In genomic region chr16:52450245-52451100, GRCm38 (mm10) we compare ENCODE assay signal across 8 mouse cellular contexts. TPM values are rescaled to one million over a fixed set of nuclear protein-coding genes. Genes with fewer than 3 reads are reported as not detected.
DNase-seq lines count a peak whose midpoint lies in the region; ATAC-seq and TF ChIP-seq lines count a peak whose summit lies in the region.

No protein-coding gene starts in this region.

- no peaks in the 10 kb centered on the region for H3K36me3 ChIP-seq in lung, postnatal 0 days (ENCODE audit: insufficient read depth, low read length)

- H3K27ac ChIP-seq in embryonic fibroblast, embryonic 13.5 days (ENCODE audit: insufficient read depth, low read length): no peak overlapping the region
- H3K27ac ChIP-seq in lung, postnatal 0 days (ENCODE audit: low read length): peak overlapping the region; percentile 44

- TF ChIP-seq POLR2A in embryonic fibroblast, embryonic 13.5 days (IDR thresholded peaks at IDR 0.05; ENCODE audit: low read depth, low read length): no peak

- H3K9ac ChIP-seq in lung, postnatal 0 days (replicated peaks; ENCODE audit: low read depth): peak overlapping the region; percentile 48; the same call in 1 of the 2 replicates

- TF ChIP-seq CTCF in embryonic fibroblast, embryonic 13.5 days (IDR thresholded peaks at IDR 0.05; ENCODE audit: borderline replicate concordance, insufficient read depth, low read length): peak; percentile 46; the same call in 1 of the 2 replicates
- peak; percentile 55 for TF ChIP-seq CTCF in lung, postnatal 0 days (IDR thresholded peaks at IDR 0.05)

- H3K4me2 ChIP-seq in lung, postnatal 0 days (replicated peaks; ENCODE audit: low read depth, low read length): peak overlapping the region; percentile 81

- H3K4me3 ChIP-seq in embryonic fibroblast, embryonic 13.5 days (ENCODE audit: insufficient read depth, low read length): peak overlapping the region; percentile 76
- H3K4me3 ChIP-seq in lung, postnatal 0 days (ENCODE audit: low read depth, low read length): peak overlapping the region; percentile 77

- TF ChIP-seq EP300 in lung, postnatal 0 days (IDR thresholded peaks at IDR 0.05): no peak

- WGBS in lung, postnatal 0 days: 1% methylated on average over 28 of the region's 28 CpGs

- no peaks in the 10 kb centered on the region for H3K27me3 ChIP-seq in lung, postnatal 0 days (replicated peaks; ENCODE audit: insufficient read depth, low read length)

- no peaks in the 10 kb centered on the region for H3K9me3 ChIP-seq in lung, postnatal 0 days (ENCODE audit: low read length)

- H3K4me1 ChIP-seq in embryonic fibroblast, embryonic 13.5 days (ENCODE audit: control insufficient read depth, insufficient read depth, low read length): no peaks in the 10 kb centered on the region
- H3K4me1 ChIP-seq in lung, postnatal 0 days (ENCODE audit: insufficient read depth, low read depth, low read length): no peaks in the 10 kb centered on the region

- peak; percentile 46 to 55 for ATAC-seq in hematopoietic stem cell, adult 5-6 weeks (replicated peaks in 1 of 2; ENCODE audit: insufficient read depth in 1 of 2, low FRiP score in 2 of 2, low TSS enrichment in 1 of 2, low read depth in 1 of 2, poor library complexity in 2 of 2, severe bottlenecking in 2 of 2)
- no peak for ATAC-seq in lung, postnatal 0 days

- peak; percentile 1 to 4 for DNase-seq in CD8-positive naive resting alpha-beta T cell, adult 2 months (ENCODE audit: low read depth in 2 of 2, low spot score in 2 of 2)
- DNase-seq in adrenal gland, postnatal 36 days: peak; percentile 10 to 28
- DNase-seq in layer of hippocampus, postnatal 10 days (ENCODE audit: low spot score in 2 of 2): peak; percentile 73 to 79
- peak; percentile 76 for DNase-seq in lung, postnatal 0 days (ENCODE audit: low spot score)
- DNase-seq in ovary, postnatal 36 days (ENCODE audit: low spot score): peak; percentile 40
- DNase-seq in yolk sac, embryonic 10.5 days (ENCODE audit: low spot score): peak; percentile 26

RNA-seq across cellular contexts. Expression of gene Alcam, which starts 3.4 kb away (rescaled TPM):
- total RNA-seq in adrenal gland, postnatal 36 days (2021): 10 to 100 TPM; 35.5 to 45.3 TPM
- 63.6 and 76.1 TPM in 2 replicates for polyA plus RNA-seq in embryonic fibroblast, embryonic 13.5 days (2011; ENCODE audit: insufficient read length, low read depth, missing spikeins)
- total RNA-seq in hematopoietic stem cell, adult 5-6 weeks (2017): 47.7 and 96.1 TPM in 2 replicates
- 100 to 1,000 TPM; 127 to 135 TPM for total RNA-seq in layer of hippocampus, postnatal 10 days (2021)
- polyA plus RNA-seq in lung, postnatal 0 days (2015; fragmentation: Nextera tagmentation; extraction: Ambion mirVana): 68.9 and 79.4 TPM in 2 replicates

Comparison
In these comparisons a context has a peak if more than half of its experiments do, and no peak if none do; other contexts are left out.
1. DNase-seq: peak in every context shown above with its lines; median percentile 76 in layer of hippocampus, postnatal 10 days; 76 in lung, postnatal 0 days; 40 in ovary, postnatal 36 days; 26 in yolk sac, embryonic 10.5 days; 19 in adrenal gland, postnatal 36 days; 2 in CD8-positive naive resting alpha-beta T cell, adult 2 months.